Mouse (Mus musculus): ENCODE measurements around the gene Spocd1.
A peak's percentile ranks its signal among the peaks of the same experiment; 100 is the strongest.

- TF ChIP-seq CTCF (conservative IDR thresholded peaks at IDR 0.05 in 1 of 2, IDR thresholded peaks at IDR 0.05 in 1 of 2; ENCODE audit: low read depth in 2 of 2, low read length in 2 of 2) (no peak), POLR2A (IDR thresholded peaks at IDR 0.05; ENCODE audit: low read depth, low read length) (no peak), MYC (IDR thresholded peaks at IDR 0.05; ENCODE audit: low read depth, low read length) (no peak), MAFK (IDR thresholded peaks at IDR 0.05; ENCODE audit: insufficient replicate concordance, low read length) (no peak), RAD21 (IDR thresholded peaks at IDR 0.05; ENCODE audit: low read depth, low read length) (no peak), ZNF384 (IDR thresholded peaks at IDR 0.05; ENCODE audit: low read depth, low read length) (no peak), UBTF (IDR thresholded peaks at IDR 0.05; ENCODE audit: low read depth, low read length) (no peak), MAX (IDR thresholded peaks at IDR 0.05; ENCODE audit: low read length) (no peak), CHD2 (IDR thresholded peaks at IDR 0.05; ENCODE audit: low read length) (0 out of 2 replicates have a peak, but pooled peaks have one; percentile 22), JUND (conservative IDR thresholded peaks at IDR 0.05; ENCODE audit: low read depth, low read length) (no peak), GABPA (IDR thresholded peaks at IDR 0.05; ENCODE audit: insufficient replicate concordance, low read depth, low read length) (no peak), RCOR1 (conservative IDR thresholded peaks at IDR 0.05; ENCODE audit: low read depth, low read length) (no peak), USF1 (IDR thresholded peaks at IDR 0.05; ENCODE audit: low read depth, low read length) (no peak)
Measured at GRCm38 (mm10) chr4:129954527-129954926, 25.5 kb downstream of the Spocd1 start.

All from CH12.LX (cell line).